Mouse (Mus musculus): ENCODE measurements around the gene Ncoa3. TPM values are rescaled to one million over a fixed set of nuclear protein-coding genes. Genes with fewer than 3 reads are reported as not detected.

Ncoa3 gene
- total RNA-seq, 2 experiments from 2014 or later, result 29.7 to 34.3 TPM

DNA sequence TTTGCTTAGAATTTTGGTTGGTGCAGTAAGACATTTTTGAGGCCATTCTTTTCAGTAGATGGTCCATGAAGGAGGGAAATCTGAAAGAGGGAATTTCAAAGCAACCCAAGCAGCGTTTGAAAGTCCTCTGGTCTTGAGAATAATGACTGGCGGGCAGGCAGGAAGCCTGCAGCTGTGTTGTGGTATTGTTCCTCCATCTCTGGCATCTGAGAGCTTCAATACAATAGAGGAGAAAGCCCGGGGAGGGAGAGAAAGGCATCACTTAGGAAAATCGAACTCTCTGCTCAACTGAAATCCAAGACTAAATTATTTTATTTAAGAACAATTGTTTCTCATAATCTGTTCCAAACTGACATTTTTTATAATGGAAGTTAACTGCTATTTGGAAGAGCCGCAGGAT lies 8.3 kb downstream of the Ncoa3 start:
- DNase-seq (ENCODE audit: extremely low spot score in 1 of 2, low spot score in 1 of 2), result no peak

DNA sequence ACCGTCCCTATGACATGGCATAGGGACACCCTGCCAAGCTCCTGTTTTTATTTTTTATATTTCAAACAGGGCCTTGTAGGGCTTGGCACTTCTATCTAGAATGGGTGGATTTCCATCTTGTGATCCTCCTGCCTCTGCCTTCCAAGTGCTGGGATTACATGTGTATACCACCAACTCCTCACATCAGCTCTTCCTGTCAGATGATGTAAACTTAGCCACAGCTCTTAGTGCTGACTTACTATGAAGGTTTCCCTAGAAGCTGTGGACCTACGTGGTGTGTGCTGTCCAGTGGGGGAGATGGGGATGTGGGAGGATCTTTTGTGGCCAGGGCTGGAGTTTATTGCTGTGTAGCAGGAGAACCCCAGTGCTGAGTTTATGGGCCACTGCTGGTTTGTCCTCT lies 8.9 kb downstream of the Ncoa3 start:
- DNase-seq (ENCODE audit: extremely low spot score in 1 of 2, low spot score in 1 of 2), result no peak

DNA sequence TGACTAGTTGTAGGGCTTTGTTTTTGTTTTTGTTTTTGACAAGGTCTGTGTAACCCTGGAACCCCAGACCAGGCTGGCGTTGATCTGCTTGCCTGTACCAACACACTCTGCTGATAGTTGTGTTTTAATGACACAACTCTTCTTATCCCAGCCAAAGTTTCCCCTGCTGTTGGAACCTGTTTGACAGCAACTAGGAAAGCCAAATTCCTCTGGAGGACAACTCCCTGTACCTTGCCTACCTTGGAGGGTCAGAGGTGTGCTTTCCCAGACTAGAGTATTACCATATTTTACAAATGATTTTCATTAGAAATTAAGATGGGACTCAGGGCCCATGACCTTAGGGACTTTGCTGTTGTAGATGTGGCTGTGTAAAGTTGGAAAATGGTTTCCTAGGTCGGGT lies 9.3 kb downstream of the Ncoa3 start:
- DNase-seq (ENCODE audit: extremely low spot score in 1 of 2, low spot score in 1 of 2), result no peak

DNA sequence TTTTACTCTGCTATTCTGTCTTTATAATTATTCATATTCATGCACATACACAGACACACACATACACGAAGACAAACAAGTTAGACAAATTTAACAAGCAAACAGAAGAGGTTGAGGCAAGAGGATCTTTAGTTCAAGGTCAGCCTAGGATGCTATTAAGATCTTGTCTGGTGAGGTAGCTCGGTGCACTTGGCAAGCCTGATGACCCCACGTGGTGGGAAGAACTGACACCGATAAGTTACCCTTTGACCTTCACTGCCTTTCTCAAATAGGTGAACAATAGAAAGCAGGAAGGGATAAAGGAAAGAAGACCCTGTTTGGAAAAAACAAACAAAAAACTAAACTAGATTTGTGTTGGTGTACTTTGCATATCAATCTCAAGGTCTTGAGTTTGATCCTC lies 10.0 kb downstream of the Ncoa3 start:
- DNase-seq (ENCODE audit: extremely low spot score in 1 of 2, low spot score in 1 of 2), result no peak

GRCm38 (mm10) chr2:166003004-166003403 lies 10.6 kb downstream of the Ncoa3 start:
- no peak for DNase-seq (ENCODE audit: extremely low spot score in 1 of 2, low spot score in 1 of 2)

DNA sequence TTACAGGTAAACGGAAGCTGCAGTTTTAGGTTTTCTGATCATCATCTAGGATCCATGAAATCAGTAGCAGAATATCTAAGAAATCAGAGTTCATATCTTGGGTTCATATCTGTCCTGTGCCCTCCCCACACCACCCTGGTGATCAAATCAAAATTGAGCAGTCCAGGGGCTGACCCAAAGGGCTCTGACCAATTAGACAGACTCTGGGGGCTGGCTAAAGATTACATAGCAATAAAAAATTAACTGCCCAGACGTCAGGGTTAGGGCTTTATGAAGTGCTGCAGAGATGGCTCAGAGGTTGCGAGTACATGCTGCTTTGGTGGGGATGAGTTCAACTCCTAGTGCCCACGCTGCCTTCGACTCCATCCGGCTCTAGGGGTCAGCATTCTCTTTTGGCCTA lies 14.6 kb downstream of the Ncoa3 start:
- no peak for DNase-seq (ENCODE audit: extremely low spot score in 1 of 2, low spot score in 1 of 2)

- no peak for DNase-seq (ENCODE audit: extremely low spot score in 1 of 2, low spot score in 1 of 2)
These were observed 16.3 kb downstream of the Ncoa3 start for GRCm38 (mm10) chr2:166008558-166009392.

DNA sequence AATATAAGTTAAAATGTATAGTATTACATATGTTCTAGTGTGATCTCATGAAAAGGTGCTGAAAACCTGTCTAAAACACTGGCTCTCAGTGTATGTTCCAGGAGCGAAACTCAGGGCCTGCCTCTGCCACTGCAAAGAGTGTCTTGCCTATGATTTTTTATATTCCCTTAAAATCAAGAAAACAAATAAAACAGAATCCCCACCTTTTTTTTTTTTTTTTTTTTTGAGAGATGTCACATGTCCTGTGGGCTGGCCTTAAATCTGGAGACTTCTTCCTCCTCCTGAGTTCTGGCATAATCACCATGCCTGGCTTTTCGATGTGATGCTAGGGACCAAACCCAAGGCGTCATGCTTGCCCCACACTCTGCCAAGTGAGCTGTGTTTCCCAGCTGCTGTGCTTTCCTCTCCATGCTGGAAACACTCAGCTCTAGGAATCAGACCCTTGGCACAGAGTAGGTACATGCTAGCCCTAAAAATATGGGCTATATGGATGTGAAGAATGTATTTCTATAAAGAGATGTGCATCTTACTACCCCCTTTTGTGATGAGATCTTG lies 17.0 kb downstream of the Ncoa3 start:
- no peak for DNase-seq (ENCODE audit: extremely low spot score in 1 of 2, low spot score in 1 of 2)

GRCm38 (mm10) chr2:166010321-166010720 lies 17.9 kb downstream of the Ncoa3 start:
- DNase-seq (ENCODE audit: extremely low spot score in 1 of 2, low spot score in 1 of 2), result no peak

DNA sequence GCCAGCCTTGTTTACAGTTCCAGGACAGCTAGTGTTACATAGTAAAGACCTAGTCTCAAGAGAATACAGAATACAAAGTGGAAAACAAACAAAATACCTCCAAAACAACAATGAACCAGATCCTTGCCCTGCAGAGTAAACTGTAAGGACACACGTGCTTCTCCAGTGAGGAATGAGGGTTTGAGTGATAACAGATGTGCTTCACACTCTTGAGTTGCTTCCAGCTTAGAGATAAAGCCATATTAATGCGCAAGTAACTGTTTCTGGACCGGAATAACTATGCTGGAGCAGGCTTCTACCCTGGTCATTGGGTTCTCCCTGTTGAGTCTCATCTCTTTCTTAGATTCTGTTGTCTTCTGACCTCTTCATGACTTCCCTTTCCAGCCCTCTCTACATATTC lies 19.0 kb downstream of the Ncoa3 start:
- DNase-seq (ENCODE audit: extremely low spot score in 1 of 2, low spot score in 1 of 2), result no peak

- DNase-seq (ENCODE audit: extremely low spot score in 1 of 2, low spot score in 1 of 2), result no peak
These were observed 19.7 kb downstream of the Ncoa3 start for GRCm38 (mm10) chr2:166012145-166012544.

GRCm38 (mm10) chr2:166018769-166019168 lies 26.3 kb downstream of the Ncoa3 start:
- no peak for DNase-seq (ENCODE audit: extremely low spot score in 1 of 2, low spot score in 1 of 2)

- DNase-seq (ENCODE audit: extremely low spot score in 1 of 2, low spot score in 1 of 2), result no peak
These were observed 27.6 kb downstream of the Ncoa3 start for GRCm38 (mm10) chr2:166020026-166020425.

GRCm38 (mm10) chr2:166021073-166021610 lies 28.7 kb downstream of the Ncoa3 start:
- DNase-seq (ENCODE audit: extremely low spot score in 1 of 2, low spot score in 1 of 2), result no peak

DNA sequence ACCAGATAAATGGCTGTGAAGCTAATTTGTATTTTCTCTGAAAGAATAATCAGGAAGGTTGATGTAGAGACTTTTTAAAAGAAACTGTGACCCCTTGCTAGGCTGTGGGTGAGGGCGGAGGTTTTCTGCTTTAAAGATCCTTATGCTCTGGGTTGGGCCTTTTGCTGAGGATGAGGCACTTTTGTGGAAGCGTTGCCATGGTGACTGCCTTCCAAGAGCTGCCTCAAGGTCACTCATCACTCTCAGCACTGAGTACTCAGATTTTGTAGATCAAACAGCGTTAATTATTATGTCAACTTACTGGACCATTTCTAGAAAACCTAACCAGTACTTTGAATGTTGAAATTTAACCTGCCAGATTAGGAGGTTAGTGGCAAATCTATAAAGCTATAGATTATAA lies 29.2 kb downstream of the Ncoa3 start:
- no peak for DNase-seq (ENCODE audit: extremely low spot score in 1 of 2, low spot score in 1 of 2)

- no peak for DNase-seq (ENCODE audit: extremely low spot score in 1 of 2, low spot score in 1 of 2)
These were observed 29.9 kb downstream of the Ncoa3 start for GRCm38 (mm10) chr2:166022327-166022726.

GRCm38 (mm10) chr2:166024079-166024478 lies 31.6 kb downstream of the Ncoa3 start:
- DNase-seq (ENCODE audit: extremely low spot score in 1 of 2, low spot score in 1 of 2), result no peak

DNA sequence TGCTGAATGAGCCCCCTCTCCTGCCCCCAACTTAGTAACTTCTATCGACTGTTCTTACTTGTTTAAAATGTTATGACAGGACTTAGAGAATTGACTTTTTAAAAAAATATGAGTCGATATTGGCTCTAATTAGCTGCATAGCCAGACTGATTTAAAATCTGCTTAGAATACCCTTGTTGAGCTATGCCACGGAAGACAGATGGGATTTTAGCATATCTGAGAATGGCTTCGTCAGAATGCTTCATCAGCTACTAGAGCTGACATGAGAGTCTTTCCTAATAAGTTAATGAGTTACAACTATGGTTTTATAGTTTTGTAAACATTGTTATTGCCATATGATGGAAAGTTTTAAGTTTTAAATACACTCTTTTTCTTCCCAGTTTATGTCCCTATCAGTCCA lies 32.2 kb downstream of the Ncoa3 start:
- no peak for DNase-seq (ENCODE audit: extremely low spot score in 1 of 2, low spot score in 1 of 2)

DNA sequence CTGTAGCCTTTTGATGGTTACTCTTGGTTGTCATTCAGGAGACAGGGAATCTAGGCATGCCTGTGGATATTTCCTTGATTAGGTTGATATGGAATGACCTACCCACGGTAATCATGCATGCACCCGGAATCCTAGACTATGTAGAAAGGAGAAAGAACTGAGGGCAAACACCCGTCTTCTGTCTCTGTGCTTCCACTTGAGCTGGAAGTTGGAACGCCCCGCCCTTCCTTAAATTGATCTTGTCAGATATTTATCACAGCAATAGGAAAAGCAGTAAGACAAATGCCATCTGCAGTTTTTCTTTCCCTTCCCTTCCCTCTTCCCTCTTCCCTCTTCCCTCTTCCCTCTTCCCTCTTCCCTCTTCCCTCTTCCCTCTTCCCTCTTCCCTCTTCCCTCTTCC lies 33.5 kb downstream of the Ncoa3 start:
- no peak for DNase-seq (ENCODE audit: extremely low spot score in 1 of 2, low spot score in 1 of 2)

DNA sequence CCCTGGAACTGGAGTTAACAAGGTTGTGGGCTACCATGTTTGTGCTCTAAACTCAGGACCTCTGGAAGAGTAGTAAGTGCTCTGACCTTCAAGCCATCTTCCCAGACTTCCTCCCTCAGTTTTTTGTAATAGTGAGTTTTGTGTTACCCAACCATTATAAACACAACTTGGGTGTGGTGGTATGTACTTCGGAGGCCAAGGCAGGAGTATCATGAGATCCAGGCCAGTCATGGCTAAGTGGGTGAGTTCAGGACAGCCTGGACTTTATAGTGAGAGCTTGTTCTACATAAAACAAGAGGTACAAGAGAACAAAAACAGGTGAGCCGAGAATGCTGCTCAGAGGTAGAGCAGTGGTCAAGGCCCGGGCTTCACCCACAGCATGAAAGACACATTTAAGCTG lies 35.4 kb downstream of the Ncoa3 start:
- no peak for DNase-seq (ENCODE audit: extremely low spot score in 1 of 2, low spot score in 1 of 2)

GRCm38 (mm10) chr2:166029232-166029631 lies 36.8 kb downstream of the Ncoa3 start:
- no peak for DNase-seq (ENCODE audit: extremely low spot score in 1 of 2, low spot score in 1 of 2)

All from layer of hippocampus, postnatal 25 days (tissue).